Mouse (Mus musculus) 3T3-L1 (cell line): ENCODE results near the gene Spaar.

Source experiments
- DNase-seq: peaks from one replicate; pipeline ENCODE4 v3.0.0-alpha.2; 2015; ENCODE audit warnings: low read depth, low spot score

The Spaar gene

DNA sequence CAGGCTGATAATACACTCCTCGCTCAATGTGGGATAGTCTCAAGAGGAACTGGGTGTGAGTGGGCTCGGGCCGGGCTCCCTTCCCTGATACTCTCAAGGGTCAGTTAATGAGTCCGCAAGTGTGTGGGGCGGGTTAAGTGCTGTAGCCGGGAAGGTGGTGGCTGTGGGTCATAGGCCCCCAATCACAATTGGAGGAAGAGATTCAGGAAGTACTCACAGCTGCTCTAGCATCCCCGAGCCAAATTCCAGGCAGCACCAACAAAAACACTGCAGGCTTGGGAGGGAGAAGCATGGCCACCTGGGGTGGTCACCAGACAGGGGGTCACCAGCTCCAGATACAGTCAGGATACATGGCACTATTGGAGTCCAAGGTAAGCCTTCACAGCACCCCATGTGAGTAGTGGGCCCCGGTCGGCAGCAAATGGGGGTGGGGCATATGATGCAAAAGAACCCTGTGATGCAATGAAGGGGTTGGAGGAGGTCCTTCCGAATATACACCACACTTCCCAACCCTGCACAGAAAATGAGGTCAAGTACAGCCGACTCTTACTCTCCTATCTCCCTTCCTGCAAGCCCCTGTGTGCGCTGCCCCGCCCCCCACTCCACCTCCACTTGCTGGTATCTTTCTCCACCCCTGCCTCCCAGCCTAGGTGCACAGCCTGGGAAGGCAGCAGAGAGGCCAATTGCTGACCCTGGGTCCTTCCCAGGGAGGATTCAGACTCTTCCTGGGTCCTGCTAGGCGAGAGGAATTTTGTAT lies at the start of gene Spaar:
Spaar (plus strand) TSS at position 241 of the 757 bp plus-strand sequence.
- DNase-seq, result no peak

DNA sequence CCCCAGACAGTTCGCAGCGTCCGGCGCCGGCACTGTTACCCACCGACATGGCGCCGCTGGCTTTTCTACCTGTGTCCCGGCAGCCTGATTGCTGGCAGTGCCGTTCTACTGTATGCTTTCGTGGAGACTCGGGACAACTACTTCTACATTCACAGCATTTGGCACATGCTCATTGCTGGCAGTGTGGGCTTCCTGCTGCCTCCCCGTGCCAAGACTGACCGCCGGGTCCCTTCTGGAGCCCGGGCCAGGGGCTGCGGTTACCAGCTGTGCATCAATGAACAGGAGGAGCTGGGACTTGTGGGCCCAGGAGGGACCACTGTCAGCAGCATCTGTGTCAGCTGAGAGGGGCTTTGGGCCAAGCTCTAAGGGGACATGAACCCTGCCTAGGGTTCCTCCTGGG lies 39.8 kb upstream of the Spaar start:
- DNase-seq, result no peak

DNA sequence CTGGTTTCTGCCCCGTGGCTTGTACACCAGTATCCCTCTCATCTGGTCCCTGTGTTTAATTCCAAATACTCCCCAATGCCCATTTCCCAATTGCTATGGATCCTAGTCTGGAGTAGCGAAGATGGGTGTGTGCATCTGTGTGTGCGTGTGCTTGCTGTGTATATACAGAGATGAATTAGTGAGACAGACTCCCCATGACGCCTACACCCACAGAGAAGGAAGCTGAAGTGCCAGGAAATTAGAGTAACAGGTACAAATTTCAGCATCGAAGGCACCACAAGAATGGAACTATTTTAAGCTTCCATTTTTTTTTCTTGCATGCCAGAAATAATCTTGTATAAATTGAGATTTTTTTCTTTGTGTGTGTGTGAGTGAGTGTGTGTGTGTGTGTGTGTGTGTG lies 38.8 kb upstream of the Spaar start:
- no peak for DNase-seq

DNA sequence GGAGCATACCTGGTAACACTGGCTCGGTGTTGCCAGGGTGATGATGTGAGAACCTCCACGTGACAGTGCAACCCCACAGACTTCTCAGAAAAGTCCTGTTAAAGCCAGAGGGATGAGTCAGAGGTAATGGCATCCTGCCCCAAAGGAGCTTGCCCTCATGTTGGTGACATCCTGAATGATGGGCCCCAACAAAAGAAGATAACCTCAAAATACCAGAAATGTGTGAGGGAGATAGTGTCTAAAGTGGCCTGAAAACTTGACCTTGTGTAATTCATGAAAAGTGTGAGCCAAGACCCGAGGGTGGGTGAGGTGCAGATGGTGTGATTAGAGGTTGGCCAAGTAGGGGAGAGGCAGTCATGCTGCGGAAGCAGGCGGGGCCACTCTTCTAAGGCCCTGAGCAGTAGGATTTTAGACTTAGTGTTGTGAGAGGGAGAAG lies 36.0 kb upstream of the Spaar start:
- DNase-seq, result peak; percentile 83

DNA sequence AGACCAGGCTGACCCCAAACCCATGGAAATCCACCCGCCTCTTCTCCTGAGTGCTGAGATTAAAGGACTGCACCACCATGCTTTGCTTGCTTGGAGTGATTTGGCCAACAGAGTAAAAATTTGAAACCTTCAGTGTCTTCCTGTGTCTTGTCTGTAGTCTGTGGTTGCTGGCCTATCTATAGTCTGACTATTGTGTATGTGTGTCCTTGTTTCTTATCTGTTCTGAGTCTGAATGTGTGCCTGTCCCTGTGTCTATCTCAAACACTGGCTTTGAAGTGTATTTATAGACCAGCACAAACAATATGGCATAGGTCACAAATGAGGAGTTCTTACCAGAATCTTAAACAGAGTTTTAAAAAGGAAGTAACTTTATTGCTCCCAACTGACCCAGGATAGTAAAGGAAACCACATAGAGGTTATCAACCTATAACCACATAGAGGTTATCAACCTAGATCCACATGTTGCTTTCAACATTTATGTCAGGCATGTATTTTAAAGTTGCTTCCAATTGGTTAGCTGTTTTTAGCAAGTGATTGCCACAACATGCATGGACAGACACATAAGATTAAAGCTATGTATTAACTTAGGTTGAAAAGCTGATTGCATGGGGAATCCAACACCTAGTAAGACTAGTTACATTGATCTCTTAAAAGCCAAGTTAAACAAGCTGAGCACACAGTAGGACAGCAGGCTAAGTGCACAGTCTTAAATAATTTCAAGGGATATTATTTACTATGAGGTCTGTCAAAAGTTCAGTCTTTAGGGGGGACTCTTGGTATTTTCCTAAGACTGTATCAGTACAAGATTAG lies 35.2 kb upstream of the Spaar start:
- DNase-seq, result no peak

DNA sequence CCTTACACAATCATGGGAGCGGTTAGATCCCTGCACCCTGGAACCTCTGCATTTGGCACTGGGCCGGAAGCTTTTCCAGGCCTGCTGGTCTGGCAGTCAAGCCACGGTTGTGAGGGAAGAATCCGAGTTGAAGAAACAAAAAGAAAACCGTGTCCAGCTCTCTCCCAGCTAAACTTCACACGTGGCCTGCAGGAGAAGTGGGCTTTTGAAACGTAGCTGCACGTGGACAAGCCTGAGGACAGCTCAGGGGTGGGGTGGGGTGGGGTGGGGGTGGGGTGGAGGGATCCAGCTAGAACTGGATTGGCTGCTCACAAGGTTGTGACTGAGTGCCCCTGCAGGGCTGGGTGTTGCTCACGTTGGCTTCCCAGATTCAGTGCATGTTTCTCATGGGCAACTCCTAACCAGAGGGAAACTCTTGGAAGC lies 34.6 kb upstream of the Spaar start:
- no peak for DNase-seq

DNA sequence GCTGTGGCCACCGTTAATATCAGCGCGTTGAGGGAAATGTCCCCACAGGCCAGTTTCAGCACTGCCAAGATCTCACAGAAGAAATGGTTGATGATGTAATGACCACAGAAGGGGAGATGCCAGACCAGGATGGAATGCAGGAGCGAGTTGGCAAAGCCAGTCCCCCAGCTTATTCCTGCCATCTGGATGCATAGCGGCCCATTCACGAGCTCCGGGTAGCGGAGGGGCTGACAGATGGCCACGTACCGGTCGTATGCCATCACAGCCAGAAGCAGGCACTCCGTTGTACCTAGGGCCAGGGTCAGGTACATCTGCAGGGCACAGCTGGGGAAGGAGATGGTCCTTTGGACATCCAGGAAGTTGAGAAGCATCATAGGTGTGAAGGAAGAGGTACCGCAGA lies 33.3 kb upstream of the Spaar start:
- peak; percentile 50 for DNase-seq

DNA sequence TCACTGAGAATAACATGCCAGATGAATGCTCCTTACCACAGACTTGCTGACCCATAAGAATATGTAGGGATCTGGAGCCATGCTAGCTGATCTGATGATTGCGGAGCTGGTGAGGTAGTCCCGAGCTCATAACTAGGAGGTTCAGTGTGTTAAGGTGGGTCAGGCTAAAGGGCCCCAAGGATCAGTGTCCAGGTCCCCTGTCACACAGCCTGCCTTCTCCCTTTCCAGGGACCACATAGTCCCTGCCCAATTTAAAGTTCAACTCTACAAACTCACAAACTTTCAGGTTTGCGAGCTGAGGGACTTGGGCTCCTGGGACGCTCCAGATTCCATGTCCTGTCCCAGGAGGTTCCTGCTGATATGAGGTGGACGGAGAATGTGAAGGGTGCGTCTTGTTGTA lies 29.1 kb upstream of the Spaar start, which contains the start of gene Olfr70:
Olfr70 (minus strand) TSS at position 101 of the 400 bp plus-strand sequence.
- DNase-seq, result no peak

DNA sequence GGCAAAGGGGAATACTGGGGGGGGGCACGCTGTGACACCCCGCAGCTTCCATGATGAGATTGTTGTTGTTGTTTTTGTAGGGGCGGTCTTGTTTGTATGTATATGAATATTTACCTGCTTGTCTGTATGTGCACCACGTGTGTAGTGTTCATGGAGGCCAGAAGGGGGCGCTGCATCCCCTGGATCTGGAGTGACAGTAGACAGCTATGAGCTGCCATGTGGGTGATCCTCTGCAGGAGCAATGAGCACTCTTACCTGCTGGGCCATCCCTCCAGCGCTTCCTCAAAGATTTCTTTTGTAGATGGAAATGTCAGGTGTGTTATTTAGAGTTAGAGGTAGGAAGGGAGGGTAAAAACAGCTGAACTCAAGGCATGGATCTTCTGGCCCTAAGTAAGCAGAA lies 26.4 kb upstream of the Spaar start:
- no peak for DNase-seq

DNA sequence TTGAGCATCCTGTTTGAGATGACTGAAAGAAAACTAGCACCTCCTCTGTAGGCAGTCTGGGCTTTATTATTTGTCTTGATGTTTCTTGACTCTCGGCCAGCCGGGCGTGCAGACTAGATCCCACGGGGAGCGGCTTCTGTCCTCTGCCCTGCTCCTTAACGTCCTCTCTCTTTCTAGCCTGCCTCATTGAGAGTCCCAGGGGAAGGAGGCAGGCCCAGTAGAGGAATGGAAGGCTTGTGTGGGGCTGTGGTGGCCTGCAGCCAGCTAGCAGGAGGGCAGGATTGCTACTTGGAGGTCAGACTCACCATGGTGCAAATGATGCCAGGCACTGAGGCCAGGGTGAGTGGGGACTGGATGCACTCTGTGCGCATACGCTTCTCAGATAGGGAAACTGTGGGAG lies 26.0 kb upstream of the Spaar start:
- DNase-seq, result no peak

DNA sequence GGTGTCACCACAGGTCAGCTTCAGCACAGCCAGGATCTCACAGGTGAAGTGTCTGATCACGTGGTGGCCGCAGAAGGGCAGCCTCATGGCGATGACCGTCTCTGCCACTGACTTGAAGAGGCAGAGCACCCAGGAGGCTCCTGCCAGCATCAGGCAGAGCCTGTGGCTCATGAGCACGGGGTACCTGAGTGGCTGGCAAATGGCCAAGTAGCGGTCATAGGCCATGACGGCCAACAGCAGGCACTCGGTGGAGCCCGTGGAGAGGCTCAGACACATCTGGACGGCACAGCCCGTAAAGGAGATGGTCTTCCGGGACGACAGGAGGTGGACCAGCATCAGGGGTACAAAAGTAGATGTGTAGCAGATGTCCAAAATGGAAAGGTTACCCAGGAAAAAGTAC lies 23.8 kb upstream of the Spaar start:
- DNase-seq, result no peak

DNA sequence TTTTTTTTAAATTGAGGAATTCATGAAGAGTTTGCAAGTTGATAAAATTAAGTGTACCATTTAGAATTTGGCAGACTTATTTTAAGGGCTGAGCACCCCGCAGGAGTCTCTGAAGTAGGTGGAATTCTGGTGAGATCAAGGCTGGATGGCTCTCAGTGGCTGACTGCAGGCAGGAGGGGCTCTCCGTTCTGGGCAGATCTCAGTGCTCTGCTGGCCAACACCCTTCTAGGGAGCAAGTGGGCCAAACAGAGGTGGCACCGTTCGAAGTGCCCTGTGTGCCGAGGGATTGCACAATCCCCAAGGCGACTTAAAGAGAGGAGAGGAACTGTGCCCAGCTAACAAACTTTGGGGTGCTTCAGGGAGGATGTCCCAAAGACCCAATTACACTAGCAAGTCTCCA lies 20.0 kb upstream of the Spaar start, which contains the start of gene Olfr71:
Olfr71 (minus strand) TSS at position 387 of the 400 bp plus-strand sequence.
- DNase-seq, result no peak

DNA sequence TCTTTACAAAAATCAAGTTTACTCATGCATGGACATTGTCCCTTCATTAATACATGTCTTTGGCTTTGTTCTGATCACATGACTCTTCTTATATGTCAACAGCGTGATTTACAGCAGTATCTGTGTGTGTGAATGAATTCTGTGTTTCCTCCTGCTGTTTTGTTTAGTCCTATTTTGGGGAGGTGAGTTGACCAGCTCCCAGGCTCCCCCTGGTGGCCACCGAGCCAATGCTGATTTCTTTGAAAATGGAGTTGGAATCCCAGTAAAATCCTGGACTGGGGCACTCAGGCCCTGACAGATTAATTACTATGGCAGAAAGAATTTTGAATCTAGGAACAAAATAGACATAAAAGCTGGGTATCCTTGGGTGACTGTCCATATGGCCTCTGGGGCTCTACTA lies 18.0 kb upstream of the Spaar start:
- peak; percentile 81 for DNase-seq

DNA sequence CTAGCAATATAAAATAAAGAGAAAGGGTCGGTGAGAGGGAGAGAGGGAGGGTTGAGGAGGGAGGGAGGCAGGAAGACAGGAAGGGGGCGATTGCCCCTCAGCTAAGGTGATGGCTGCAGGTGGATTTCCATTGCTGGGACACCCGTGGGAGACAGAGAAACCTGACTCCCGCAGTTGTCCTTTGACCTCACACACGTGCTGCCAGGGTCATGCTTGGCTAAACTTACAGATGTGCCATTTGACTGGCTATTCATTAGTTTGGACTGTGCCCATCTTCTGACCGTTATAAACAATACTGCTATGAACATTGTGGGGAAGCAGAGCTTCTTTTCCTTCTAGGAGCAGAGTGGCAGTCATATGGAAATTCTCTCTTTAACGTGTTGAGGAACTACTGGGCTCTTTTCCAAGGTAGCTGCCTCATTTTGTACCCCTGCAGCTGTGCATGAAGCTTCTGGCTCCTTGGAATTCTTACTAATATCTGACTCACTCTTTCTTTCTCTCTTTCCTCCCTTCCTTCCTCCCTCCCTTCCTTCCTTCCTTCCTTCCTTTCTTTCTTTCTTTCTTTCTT lies 16.1 kb upstream of the Spaar start:
- DNase-seq, result peak; percentile 79

DNA sequence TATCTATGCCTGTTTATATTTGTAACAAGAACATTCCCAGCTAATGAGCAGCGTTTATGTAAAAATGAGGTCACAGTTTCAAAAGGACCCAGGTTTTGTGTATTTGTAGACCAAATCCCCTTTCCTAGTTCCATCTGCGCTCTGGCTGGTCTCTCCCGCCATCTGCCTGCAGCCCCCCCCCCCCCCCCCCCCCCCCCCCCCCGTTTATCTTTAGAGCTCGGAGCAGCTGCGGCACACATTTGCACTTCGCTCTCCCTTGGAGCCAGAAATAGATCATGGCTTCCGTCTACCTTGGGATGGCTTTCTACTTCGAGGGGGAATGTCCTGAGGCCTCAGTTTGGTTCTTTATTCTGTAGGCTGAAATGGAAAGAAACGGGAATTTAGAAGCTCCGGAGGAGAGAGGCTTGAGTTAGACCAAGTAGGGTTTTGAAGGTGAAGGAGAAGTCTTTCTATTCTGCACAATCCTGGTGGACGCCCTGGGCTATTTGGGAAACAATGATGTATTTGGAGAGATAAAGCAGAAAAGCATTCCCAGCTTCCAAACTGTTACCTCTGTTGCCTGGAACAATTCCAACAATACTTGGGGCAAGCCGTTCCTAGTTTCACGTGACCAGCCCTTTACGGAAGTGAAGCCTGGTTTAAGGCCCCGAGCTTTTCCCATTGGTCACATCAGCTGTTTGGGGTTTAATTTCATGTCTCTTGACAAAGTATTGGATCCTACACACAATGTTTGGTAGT lies 9.2 kb upstream of the Spaar start:
- no peak for DNase-seq

DNA sequence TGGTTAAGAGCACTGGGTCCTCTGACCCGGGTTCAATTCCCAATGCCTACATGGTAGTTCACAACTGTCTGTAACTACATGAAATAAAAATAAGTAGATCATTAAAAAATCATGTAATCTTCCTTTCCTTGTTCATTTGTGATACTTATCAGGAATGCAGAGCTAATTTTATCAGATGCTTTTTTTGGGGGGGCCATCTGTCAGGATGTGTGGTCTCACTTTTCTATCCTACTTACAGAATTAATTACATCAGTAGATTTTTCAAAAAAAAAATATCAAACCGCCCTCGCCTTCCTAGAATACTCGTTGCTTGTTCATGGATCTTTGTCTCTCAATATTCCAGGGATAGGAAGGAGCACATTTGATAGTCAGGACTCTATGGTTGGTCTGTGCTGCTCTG lies 7.6 kb upstream of the Spaar start:
- DNase-seq, result no peak

DNA sequence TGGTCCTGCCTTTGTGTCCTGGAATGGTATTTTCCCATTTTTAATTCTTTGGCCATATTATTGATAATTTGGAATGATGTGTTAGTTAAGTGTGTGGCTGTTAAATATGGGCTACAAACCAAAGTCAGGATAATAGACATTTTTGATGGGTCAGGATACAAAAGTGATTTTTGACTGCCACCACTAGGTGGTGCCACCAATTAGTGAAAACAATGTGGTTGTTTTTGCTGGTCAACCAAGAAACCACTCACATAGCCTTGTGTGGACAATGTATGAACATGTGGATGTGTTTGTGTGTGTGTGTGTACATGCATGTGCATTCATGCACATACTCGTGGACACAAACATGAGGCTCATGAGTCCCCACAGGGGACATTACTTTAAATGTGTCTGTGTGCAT lies 5.1 kb upstream of the Spaar start:
- DNase-seq, result peak; percentile 83

DNA sequence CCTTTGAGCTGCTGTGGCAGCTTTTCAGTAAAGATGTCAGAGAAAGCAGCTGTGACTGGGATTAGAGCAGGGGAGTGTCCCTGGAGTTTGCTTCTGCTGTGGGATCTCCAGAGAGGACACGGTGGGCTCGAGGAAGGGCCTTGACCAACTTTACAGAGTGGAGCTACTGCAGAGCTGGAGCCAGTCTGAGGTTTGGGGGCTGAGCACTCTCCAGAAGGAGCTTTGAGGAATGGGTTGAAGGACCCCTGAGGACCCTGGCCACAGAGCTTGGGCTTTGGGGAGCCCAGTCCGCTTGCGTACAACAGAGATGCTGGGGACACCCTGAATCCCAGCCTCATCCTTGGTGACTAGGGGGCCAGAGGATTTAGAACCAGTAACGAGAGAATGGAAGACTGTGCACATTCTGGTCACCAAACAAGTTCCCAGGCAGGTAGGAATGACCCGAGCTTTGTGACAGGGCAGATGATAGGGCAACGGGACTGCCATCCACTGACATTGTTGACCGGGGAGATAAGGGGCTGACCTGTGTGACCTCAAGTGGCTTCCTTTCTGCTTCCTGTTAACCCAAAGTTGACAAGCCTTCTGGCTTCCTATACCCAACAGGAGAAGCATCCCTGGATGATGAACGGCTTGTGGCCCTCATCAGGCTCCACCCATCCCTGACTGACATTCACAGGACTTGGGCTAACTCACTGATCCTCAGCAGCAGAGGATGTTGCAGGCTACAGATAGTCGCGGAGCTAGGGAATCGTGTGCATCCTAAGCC lies 3.4 kb upstream of the Spaar start:
- no peak for DNase-seq

DNA sequence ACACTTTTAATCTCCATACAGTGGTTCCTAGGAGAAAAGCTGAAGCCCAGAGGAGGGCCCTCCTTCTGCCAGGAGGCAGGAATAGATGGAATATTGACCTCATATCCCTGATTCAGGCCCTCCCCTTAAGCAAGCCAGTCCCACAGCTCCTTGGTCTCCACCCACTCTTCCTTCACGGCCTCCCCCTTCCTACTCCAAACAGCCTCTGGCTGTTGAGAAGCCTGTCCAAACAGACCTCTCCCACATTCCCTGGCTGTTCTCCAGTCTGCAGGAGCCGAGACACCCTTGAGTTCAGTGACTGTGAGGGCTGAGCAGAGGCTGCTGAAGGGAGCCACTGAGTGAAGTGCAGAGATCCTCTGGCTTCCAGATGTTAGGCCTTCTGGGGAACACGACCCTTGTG lies 2.8 kb upstream of the Spaar start, which contains the start of gene Hrct1:
Hrct1 (plus strand) TSS at position 194 of the 400 bp plus-strand sequence.
- DNase-seq, result peak; percentile 98

DNA sequence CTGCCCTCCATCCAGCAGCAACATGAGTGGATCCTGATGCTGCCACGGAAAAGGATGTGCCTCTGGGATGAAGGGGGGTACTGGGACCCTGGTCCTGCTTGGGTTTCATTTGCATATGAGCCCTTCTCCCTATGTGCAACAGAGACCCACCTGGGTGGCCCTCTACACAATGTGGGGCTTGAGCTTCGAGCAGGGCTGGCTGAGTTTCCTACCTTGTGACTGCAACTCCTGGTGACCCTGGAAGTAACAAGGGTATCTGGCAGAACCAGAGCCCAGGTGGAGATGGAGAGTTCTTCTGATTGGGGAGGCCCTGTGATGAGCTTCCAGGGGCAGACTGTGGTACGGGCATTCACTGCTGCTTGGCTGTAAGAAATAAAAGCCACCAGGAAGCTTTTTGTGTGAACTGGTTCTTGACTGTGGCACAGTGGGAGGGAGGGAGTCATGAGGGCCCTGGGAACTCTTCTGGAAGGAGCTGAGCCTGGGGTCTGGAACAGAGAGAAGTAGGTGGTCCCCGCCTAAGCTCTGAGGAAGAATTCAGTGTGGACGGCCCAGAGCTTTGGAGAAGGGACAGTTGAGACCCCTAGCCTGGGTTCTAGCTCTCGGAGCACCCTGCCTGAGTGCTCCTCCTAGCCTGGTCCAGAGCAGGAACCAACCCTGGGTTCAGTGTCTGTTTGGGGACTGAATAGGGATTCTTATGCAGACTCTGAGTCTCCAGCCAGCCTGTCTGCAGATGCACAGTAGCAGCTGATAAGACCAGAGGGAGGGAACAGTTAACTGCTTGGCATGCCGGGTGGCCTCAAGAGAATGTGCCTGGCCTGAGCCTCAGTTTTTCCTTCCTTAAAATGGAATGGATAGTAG lies 1.9 kb upstream of the Spaar start:
- DNase-seq, result no peak
